Mouse (Mus musculus): ENCODE data around the gene Nat8f1.

DNA sequence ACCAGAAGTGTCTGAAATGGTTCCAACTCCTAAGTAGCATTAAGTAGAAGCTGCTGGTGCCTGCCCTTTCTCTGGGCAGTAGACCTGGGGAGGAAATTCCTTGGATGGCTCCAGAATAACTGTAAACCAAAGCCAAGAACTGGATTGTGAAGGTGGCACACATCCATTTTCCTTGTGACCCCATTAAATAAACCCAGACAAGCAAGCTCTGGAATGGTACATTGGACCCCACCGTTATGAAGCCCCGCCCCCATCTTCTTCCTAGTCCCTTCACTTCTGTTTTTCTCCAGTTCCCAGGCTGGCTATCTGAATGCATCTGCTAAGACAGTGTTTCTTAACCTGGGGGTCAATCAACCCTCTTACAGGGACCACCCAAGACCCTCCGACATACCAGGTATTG, 3.9 kb downstream of the Nat8f1 start, which contains the start of gene Tprkb:
- no peak for TF ChIP-seq ZC3H11A (IDR thresholded peaks at IDR 0.05; ENCODE audit: borderline replicate concordance, low read depth, low read length)
- no peak for TF ChIP-seq CHD2 (IDR thresholded peaks at IDR 0.05; ENCODE audit: low read depth, low read length)
